Mouse (Mus musculus): Measurements from ENCODE around the gene Apoe. TPM values are rescaled to one million over a fixed set of nuclear protein-coding genes. Genes with fewer than 3 reads are reported as not detected.

Apoe gene
- total and polyA plus RNA-seq, 3 experiments, result 33.3 to 61.4 TPM; not detected in 1

GRCm38 (mm10) chr7:19695213-19695594 is 3.8 kb downstream of the Apoe start:
- peak; percentile 82 for DNase-seq (ENCODE audit: low read depth, low spot score)
- Histone ChIP-seq H3K27ac (ENCODE audit: control insufficient read depth, low read depth, low read length) (peak overlapping the region; percentile 98), H3K27me3 (ENCODE audit: control insufficient read depth in 1 of 2, insufficient read depth in 2 of 2, low read length in 2 of 2) (no peaks in the 10 kb centered on the region), H3K4me3 (ENCODE audit: control insufficient read depth in 1 of 2, insufficient read depth in 1 of 2, low read depth in 2 of 2, low read length in 2 of 2) (peak overlapping the region in 1 of 2 experiments; percentile 15; a peak in 1 of 4 replicates), H3K79me2 (ENCODE audit: control insufficient read depth, insufficient read depth, low read length, poor library complexity) (no peaks in the 10 kb centered on the region), H3K9ac (ENCODE audit: control insufficient read depth, low read depth, low read length, poor library complexity, severe bottlenecking) (peak overlapping the region; percentile 65), H3K4me1 (ENCODE audit: control insufficient read depth in 1 of 2, insufficient read depth in 2 of 2, low read length in 2 of 2) (peaks cover 14 to 42% of the 10 kb centered on the region in 2 experiments), H3K36me3 (ENCODE audit: control insufficient read depth in 1 of 2, insufficient read depth in 2 of 2, low read length in 2 of 2) (peaks cover 0 to 40% of the 10 kb centered on the region in 2 experiments; a peak in 2 of 4 replicates), H3K9me3 (replicated peaks; ENCODE audit: insufficient read depth, low read length) (no peaks in the 10 kb centered on the region)
- no peak for TF ChIP-seq RAD21 (IDR thresholded peaks at IDR 0.05; ENCODE audit: low read depth, low read length)
- TF ChIP-seq E2F4 (IDR thresholded peaks at IDR 0.05; ENCODE audit: borderline replicate concordance, low read depth, low read length), result 0 out of 2 replicates have a peak, but pooled peaks have one; percentile 35
- TF ChIP-seq POLR2AphosphoS5 (IDR thresholded peaks at IDR 0.05; ENCODE audit: borderline replicate concordance, low read depth, low read length), result no peak
- TF ChIP-seq CTCF (IDR thresholded peaks at IDR 0.05 in 2 of 3, conservative IDR thresholded peaks at IDR 0.05 in 1 of 3; ENCODE audit: control insufficient read depth in 1 of 3, insufficient read depth in 1 of 3, low read depth in 2 of 3, low read length in 3 of 3, poor library complexity in 1 of 3, severe bottlenecking in 1 of 3), result no peak
- peak; percentile 48; the same call in 1 of the 2 replicates for TF ChIP-seq ELF1 (IDR thresholded peaks at IDR 0.05; ENCODE audit: low read depth, low read length)
- peak; percentile 77 for TF ChIP-seq TAL1 (IDR thresholded peaks at IDR 0.05; ENCODE audit: low read length)
- peak; percentile 97 to 99 for TF ChIP-seq EP300 (IDR thresholded peaks at IDR 0.05; ENCODE audit: low read depth in 1 of 2, low read length in 2 of 2)
- TF ChIP-seq ZNF384 (IDR thresholded peaks at IDR 0.05; ENCODE audit: low read depth, low read length), result 0 out of 2 replicates have a peak, but pooled peaks have one; percentile 26
- peak; percentile 75 for TF ChIP-seq MXI1 (IDR thresholded peaks at IDR 0.05; ENCODE audit: low read depth, low read length)
- TF ChIP-seq HCFC1 (IDR thresholded peaks at IDR 0.05; ENCODE audit: low read depth, low read length), result peak; percentile 66
- peak; percentile 79 for TF ChIP-seq MAZ (IDR thresholded peaks at IDR 0.05; ENCODE audit: low read depth, low read length)
- TF ChIP-seq USF2 (IDR thresholded peaks at IDR 0.05; ENCODE audit: borderline replicate concordance in 1 of 2, insufficient read depth in 1 of 2, low read depth in 1 of 2, low read length in 2 of 2), result no peak
- no peak; a peak in 1 of 4 replicates for TF ChIP-seq POLR2A (IDR thresholded peaks at IDR 0.05; ENCODE audit: control insufficient read depth in 1 of 2, insufficient read depth in 1 of 2, low read depth in 1 of 2, low read length in 2 of 2, poor library complexity in 1 of 2)
- peak; percentile 66; the same call in 1 of the 2 replicates for TF ChIP-seq MEF2A (IDR thresholded peaks at IDR 0.05; ENCODE audit: extremely low read depth, insufficient replicate concordance, low read depth, low read length, poor library complexity, severe bottlenecking)
- no peak for TF ChIP-seq JUND (IDR thresholded peaks at IDR 0.05; ENCODE audit: low read depth, low read length)
- TF ChIP-seq BHLHE40 (IDR thresholded peaks at IDR 0.05; ENCODE audit: borderline replicate concordance, low read depth, low read length), result peak; percentile 56; the same call in 1 of the 2 replicates
- peak; percentile 99 for TF ChIP-seq GATA1 (IDR thresholded peaks at IDR 0.05; ENCODE audit: low read depth, low read length)
- TF ChIP-seq NRF1 (IDR thresholded peaks at IDR 0.05; ENCODE audit: insufficient read depth, low read depth, low read length, poor library complexity, severe bottlenecking), result no peak
- TF ChIP-seq NELFE (IDR thresholded peaks at IDR 0.05; ENCODE audit: low read depth, low read length), result 0 out of 2 replicates have a peak, but pooled peaks have one; percentile 44
- peak; percentile 97 for TF ChIP-seq TCF12 (IDR thresholded peaks at IDR 0.05; ENCODE audit: low read depth, low read length)
- no peak for TF ChIP-seq TBP (IDR thresholded peaks at IDR 0.05; ENCODE audit: low read depth, low read length)
- TF ChIP-seq ZC3H11A (IDR thresholded peaks at IDR 0.05; ENCODE audit: low read depth, low read length), result no peak
- no peak for TF ChIP-seq CHD1 (IDR thresholded peaks at IDR 0.05; ENCODE audit: low read depth, low read length)
- TF ChIP-seq KAT2A (conservative IDR thresholded peaks at IDR 0.05; ENCODE audit: low read depth, low read length), result no peak
- TF ChIP-seq ZMIZ1 (IDR thresholded peaks at IDR 0.05; ENCODE audit: low read depth, low read length), result peak; percentile 68; the same call in 1 of the 2 replicates
- TF ChIP-seq MAFK (IDR thresholded peaks at IDR 0.05; ENCODE audit: borderline replicate concordance, low read depth, low read length), result peak; percentile 81; the same call in 1 of the 2 replicates
- TF ChIP-seq MAX (IDR thresholded peaks at IDR 0.05; ENCODE audit: low read length), result no peak
- TF ChIP-seq MYC (IDR thresholded peaks at IDR 0.05; ENCODE audit: low read depth, low read length), result no peak; the same call in 1 of the 2 replicates
- TF ChIP-seq CHD2 (IDR thresholded peaks at IDR 0.05; ENCODE audit: low read length), result no peak
- TF ChIP-seq UBTF (IDR thresholded peaks at IDR 0.05; ENCODE audit: borderline replicate concordance, insufficient read depth, low read depth, low read length), result no peak
- TF ChIP-seq GABPA (IDR thresholded peaks at IDR 0.05; ENCODE audit: low read depth, low read length), result no peak
- TF ChIP-seq ETS1 (IDR thresholded peaks at IDR 0.05; ENCODE audit: low read depth, low read length), result peak; percentile 89
- peak; percentile 94 for TF ChIP-seq SIN3A (IDR thresholded peaks at IDR 0.05; ENCODE audit: low read length)
- TF ChIP-seq MYB (IDR thresholded peaks at IDR 0.05; ENCODE audit: low read depth, low read length), result peak; percentile 95
- peak; percentile 59 for TF ChIP-seq POLR2AphosphoS2 (IDR thresholded peaks at IDR 0.05; ENCODE audit: low read length)
- no peak for TF ChIP-seq USF1 (IDR thresholded peaks at IDR 0.05; ENCODE audit: low read depth, low read length)
- TF ChIP-seq ZKSCAN1 (IDR thresholded peaks at IDR 0.05; ENCODE audit: low read depth, low read length), result no peak

All from MEL (cell line).